Mouse (Mus musculus) cerebral cortex, adult 2 months (tissue): Measurements from ENCODE around the gene Arrdc4.

Experiments
- WGBS: fragments of 180-500 bp; shearing (Covaris S2); methylation state at CpG from one replicate; pipeline ENCODE4 v1.1.7; 2018; 5-methylcytosine and 5-hydroxymethylcytosine counted together

Arrdc4 gene

DNA sequence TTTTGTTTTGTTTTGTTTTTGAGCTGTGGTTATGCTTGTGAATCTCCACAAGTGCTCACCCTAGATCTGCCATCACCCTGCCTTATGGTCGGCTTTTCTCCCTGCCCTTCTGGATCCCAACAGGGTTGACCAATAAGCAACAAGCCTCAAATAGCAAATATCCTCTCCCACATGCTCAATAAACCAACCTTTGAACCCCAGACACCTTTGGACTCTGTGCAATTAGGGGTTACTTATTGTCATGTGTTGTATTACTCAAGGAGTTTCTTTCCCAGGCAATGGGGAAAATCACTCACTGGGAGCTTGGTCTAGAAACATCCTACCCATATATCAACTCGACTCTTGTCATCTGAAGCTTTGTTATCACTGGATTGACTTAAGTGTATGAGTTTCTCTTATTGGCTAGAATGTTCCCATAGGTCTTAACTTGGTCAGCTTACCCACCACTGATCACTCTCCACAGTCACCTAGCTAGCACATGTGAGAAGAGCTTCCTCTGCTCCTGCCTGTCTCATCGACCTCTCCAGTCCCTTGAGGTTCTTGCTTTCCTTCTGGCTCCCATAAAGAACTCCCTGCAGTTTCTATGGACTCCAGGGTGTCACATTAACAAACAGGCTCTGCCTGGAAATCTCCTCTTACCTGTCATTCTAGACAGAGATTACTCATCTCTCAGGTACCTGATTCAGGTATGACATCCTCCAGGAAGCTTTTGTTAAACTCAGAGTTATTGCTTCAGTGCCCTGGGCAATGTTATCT lies 40.3 kb downstream of the Arrdc4 start:
- 91% methylated on average over 3 of the region's 3 CpGs for WGBS

DNA sequence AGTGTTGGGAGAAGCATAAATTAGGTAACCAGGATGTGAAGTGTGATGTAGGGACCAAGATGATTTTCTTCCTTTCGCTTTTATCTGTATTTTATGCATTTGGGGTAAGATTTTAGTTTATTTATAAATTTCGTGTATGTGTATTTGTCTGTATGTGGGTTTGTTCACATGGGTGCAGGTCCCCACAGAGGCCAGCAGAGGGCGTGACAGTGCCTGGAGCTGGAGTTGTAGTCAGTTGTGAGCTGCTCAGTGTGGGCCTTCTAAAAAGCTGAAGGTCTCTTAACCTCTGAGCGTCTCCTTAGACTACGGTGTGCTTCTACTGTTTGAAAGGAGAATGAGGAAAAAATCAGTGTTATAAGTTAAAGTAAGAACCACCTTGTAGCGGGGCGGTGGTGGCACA lies 43.9 kb downstream of the Arrdc4 start:
- WGBS, result 95% methylated on average over 7 of the region's 7 CpGs

DNA sequence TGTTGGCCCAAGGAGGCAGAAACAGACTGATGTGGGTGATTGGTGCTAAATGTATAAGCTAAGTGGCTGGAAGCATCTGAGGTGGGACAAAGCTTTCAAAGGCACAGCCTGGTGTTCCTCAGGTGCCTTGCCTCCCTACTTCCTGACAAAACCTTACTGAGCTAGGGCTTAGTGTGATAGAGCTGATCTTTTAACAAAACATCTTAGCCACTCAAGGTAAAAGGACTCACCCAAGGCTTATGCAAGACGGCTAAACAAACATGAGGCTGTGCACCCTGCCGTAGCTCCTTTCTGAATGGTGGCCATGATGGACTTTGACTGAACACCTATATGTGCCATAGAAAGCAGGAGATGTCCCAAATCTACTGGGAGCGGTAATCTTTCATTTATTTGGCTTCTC lies 51.7 kb downstream of the Arrdc4 start:
- 91% methylated on average over 3 of the region's 3 CpGs for WGBS

DNA sequence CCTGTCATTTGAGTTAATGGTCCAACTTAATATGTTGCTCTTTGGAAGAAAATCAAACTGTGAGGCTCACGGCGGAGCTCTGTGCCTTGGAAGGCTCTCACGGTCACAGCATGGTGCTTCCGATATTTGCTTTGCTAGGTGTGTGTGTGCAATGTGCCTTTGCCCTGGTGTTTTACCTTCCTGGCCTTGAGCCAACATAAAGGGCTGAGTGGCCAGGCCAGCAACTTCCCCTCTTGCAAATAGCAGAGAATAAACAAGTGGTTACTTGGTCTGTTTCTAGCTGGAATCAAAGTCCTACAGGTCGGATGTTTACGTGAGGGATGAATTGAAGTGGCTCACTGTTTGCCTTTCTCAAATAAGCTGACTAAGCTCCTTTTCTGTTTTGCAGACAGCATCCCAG lies 52.1 kb downstream of the Arrdc4 start:
- WGBS, result 80% methylated on average over 6 of the region's 6 CpGs

DNA sequence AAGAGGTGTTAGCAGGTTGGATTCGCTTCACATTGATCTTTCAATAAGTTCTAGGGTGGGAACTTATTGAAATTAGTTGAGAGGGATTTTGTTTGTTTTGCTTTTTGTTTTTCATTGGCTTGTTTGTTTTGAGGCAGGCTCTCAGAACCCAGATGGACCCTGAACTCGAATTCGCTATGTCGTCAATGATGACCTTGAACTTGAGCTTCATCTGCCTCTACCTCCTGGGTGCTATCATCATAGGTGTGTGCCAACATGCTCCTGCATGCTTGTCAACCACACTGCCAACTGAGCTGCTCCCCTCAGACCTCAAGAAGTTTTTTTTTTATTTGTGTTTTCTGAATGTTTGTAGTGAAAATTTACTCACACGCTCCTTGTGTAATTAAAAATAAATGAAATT lies 52.6 kb downstream of the Arrdc4 start:
- WGBS, result 85% methylated on average over 5 of the region's 5 CpGs

DNA sequence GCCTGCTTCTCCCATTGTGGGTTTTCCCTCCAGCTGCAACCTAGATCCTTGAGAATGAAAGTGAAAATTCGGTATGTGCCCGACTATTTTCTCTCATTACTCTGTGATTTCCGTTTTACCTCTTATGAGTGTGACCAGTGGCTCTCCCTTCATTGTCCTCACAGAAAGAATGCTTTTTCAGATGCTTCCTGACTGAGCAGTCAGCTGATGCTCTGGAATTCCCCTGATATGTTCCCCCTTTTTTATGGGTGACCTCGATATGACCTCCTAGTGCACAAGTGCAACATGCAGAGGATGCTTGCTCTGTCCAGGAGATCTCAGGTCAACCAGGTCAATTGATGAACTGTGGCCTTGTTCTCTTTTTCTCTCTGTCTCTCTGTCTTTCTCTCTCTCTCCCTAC lies 56.3 kb downstream of the Arrdc4 start:
- 73% methylated on average over 4 of the region's 4 CpGs for WGBS

DNA sequence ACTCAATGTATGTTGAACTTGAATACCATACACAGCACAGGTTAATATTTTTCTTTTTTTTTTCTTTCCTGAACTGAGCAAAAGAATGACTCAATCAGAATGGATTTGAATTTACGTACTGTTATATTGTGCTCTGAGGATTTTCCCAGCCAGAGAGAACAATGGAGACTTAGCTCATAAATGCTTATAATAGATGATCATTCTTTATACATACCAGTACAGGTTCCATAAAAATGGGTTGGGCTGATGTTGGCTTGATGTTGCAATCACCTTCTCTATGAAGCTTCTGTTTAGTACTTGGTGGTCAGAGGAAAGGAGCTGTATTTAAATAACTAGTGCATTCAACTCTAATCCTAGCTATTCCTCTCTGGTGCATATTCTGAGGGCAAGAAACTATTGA lies 57.6 kb downstream of the Arrdc4 start:
- 78% methylated on average over 1 of the region's 1 CpGs for WGBS

DNA sequence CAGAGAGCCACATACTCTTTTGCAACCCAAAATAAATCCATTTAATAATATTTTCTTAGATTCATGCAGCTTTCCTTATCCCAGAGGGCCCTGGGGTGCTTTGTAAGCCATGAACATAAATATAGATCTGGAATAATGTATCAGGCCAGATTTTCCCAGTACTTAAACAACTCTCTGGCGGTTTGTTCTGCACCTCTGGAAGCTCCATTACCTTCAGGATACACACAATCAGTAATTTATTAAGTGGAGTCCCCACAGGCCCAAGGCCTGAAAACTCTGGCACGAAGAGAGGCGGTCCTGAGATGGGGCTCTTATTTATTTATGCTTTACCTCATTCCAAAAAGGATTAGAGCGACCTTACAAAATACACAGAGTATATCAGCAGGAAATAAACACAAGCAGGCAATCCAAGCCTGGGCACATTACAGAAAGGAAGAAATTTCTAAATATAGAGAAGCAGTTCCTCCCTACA lies 61.9 kb downstream of the Arrdc4 start:
- 60% methylated on average over 4 of the region's 4 CpGs for WGBS
